Mouse (Mus musculus): ENCODE measurements around the gene Nfib. TPM values are rescaled to one million over a fixed set of nuclear protein-coding genes. Genes with fewer than 3 reads are reported as not detected.

The Nfib gene
- total and polyA plus RNA-seq, 3 experiments = 0.04 to 0.11 (median 0.09) TPM

- TF ChIP-seq ZC3H11A (IDR thresholded peaks at IDR 0.05; ENCODE audit: low read depth, low read length) (no peak), HCFC1 (IDR thresholded peaks at IDR 0.05; ENCODE audit: low read depth, low read length) (no peak), RCOR1 (conservative IDR thresholded peaks at IDR 0.05; ENCODE audit: low read depth, low read length) (no peak), ZNF384 (IDR thresholded peaks at IDR 0.05; ENCODE audit: low read depth, low read length) (no peak), USF1 (IDR thresholded peaks at IDR 0.05; ENCODE audit: low read depth, low read length) (no peak), MYC (IDR thresholded peaks at IDR 0.05; ENCODE audit: low read depth, low read length) (no peak), TBP (conservative IDR thresholded peaks at IDR 0.05; ENCODE audit: low read depth, low read length) (no peak), MAFK (IDR thresholded peaks at IDR 0.05; ENCODE audit: insufficient replicate concordance, low read length) (no peak), POLR2A (IDR thresholded peaks at IDR 0.05; ENCODE audit: low read depth, low read length) (no peak), TCF12 (IDR thresholded peaks at IDR 0.05; ENCODE audit: low read depth, low read length) (no peak), SMC3 (IDR thresholded peaks at IDR 0.05; ENCODE audit: low read depth, low read length) (no peak), ELF1 (IDR thresholded peaks at IDR 0.05; ENCODE audit: low read depth, low read length) (no peak), RAD21 (IDR thresholded peaks at IDR 0.05; ENCODE audit: low read depth, low read length) (no peak), MXI1 (IDR thresholded peaks at IDR 0.05; ENCODE audit: low read depth, low read length) (no peak), MAX (IDR thresholded peaks at IDR 0.05; ENCODE audit: low read length) (no peak)
- dilution Hi-C loops (cut with MboI; ENCODE audit: extremely low pct_ligation_motif_present, extremely low pct_unique_long_range_greater_than_20kb, low sequenced_read_pairs) = no loop called here
- H3K9ac ChIP-seq (ENCODE audit: insufficient read depth, low read depth) = no peak overlapping the region
These were observed 361.3 kb downstream of the Nfib start for GRCm38 (mm10) chr4:82344224-82344623.

GRCm38 (mm10) chr4:82338930-82339329 is 366.6 kb downstream of the Nfib start:
- in situ Hi-C loops (cut with MboI; ENCODE audit: low pct_ligation_motif_present, low pct_unique_long_range_greater_than_20kb, low sequenced_read_pairs) (no loop called here), dilution Hi-C loops (cut with MboI; ENCODE audit: extremely low pct_ligation_motif_present, extremely low pct_unique_long_range_greater_than_20kb, low sequenced_read_pairs) (no loop called here)
- Histone ChIP-seq H3K4me1 (ENCODE audit: control insufficient read depth in 1 of 2, insufficient read depth in 2 of 2) (no peaks in the 10 kb centered on the region), H3K4me3 (replicated peaks in 1 of 3; ENCODE audit: low read depth in 2 of 3, low read length in 2 of 3, poor library complexity in 1 of 3) (no peak overlapping the region), H3K9ac (ENCODE audit: insufficient read depth, low read depth) (no peak overlapping the region), H3K27ac (ENCODE audit: insufficient read depth, low read depth) (no peak overlapping the region), H3K9me3 (replicated peaks; ENCODE audit: low read length) (no peaks in the 10 kb centered on the region), H3K27me3 (replicated peaks) (no peaks in the 10 kb centered on the region), H3K36me3 (replicated peaks in 1 of 2; ENCODE audit: control insufficient read depth in 1 of 2, insufficient read depth in 1 of 2, low read length in 1 of 2) (no peaks in the 10 kb centered on the region), H3K79me2 (replicated peaks; ENCODE audit: control insufficient read depth, extremely low read depth, insufficient read depth, poor library complexity, severe bottlenecking) (no peaks in the 10 kb centered on the region), H3K4me2 (ENCODE audit: insufficient read depth, low read depth, poor library complexity, severe bottlenecking) (no peak overlapping the region)
- no peak for DNase-seq (ENCODE audit: extremely low read depth)
- TF ChIP-seq POLR2A (IDR thresholded peaks at IDR 0.05; ENCODE audit: low read depth, low read length) (no peak), SMC3 (IDR thresholded peaks at IDR 0.05; ENCODE audit: low read depth, low read length) (no peak), EP300 (IDR thresholded peaks at IDR 0.05; ENCODE audit: low read length) (no peak)

More at GRCm38 (mm10) chr4:82344224-82344623, 361.3 kb downstream of the Nfib start:
- H3K27ac ChIP-seq (ENCODE audit: insufficient read depth, low read depth) = no peak overlapping the region
- H3K4me1 ChIP-seq (ENCODE audit: control insufficient read depth in 1 of 2, insufficient read depth in 2 of 2) = peaks cover 0 to 11% of the 10 kb centered on the region in 2 experiments; a peak in 2 of 4 replicates
- peak overlapping the region; percentile 30; the same call in 1 of the 2 replicates for H3K4me2 ChIP-seq (ENCODE audit: insufficient read depth, low read depth, poor library complexity, severe bottlenecking)
- in situ Hi-C loops (cut with MboI; ENCODE audit: low pct_ligation_motif_present, low pct_unique_long_range_greater_than_20kb, low sequenced_read_pairs) = no loop called here
- H3K36me3 ChIP-seq (replicated peaks in 1 of 2; ENCODE audit: control insufficient read depth in 1 of 2, insufficient read depth in 1 of 2, low read length in 1 of 2) = no peaks in the 10 kb centered on the region
- H3K27me3 ChIP-seq (replicated peaks) = no peaks in the 10 kb centered on the region
- H3K4me3 ChIP-seq (replicated peaks in 1 of 3; ENCODE audit: low read depth in 2 of 3, low read length in 2 of 3, poor library complexity in 1 of 3) = no peak overlapping the region
- no peak for DNase-seq (ENCODE audit: extremely low read depth)
- no peaks in the 10 kb centered on the region for H3K79me2 ChIP-seq (replicated peaks; ENCODE audit: control insufficient read depth, extremely low read depth, insufficient read depth, poor library complexity, severe bottlenecking)
- H3K9me3 ChIP-seq (replicated peaks; ENCODE audit: low read length) = no peaks in the 10 kb centered on the region

All from CH12.LX (cell line).